Mouse (Mus musculus): Measurements from ENCODE around the gene Bcas3. TPM values are rescaled to one million over a fixed set of nuclear protein-coding genes. Genes with fewer than 3 reads are reported as not detected.

Gene Bcas3
- polyA plus RNA-seq, 1 experiment: 21.2 TPM

GRCm38 (mm10) chr11:85626846-85627245 is 273.9 kb downstream of the Bcas3 start:
- H3K4me3 ChIP-seq (ENCODE audit: insufficient read depth, low read depth, low read length): no peak overlapping the region
- no peaks in the 10 kb centered on the region; the same call in 1 of the 2 replicates for H3K4me1 ChIP-seq (ENCODE audit: control insufficient read depth, insufficient read depth, insufficient read length, low read length)
- H3K27ac ChIP-seq (replicated peaks; ENCODE audit: low read depth, low read length): no peak overlapping the region

GRCm38 (mm10) chr11:85627405-85627804 is 274.4 kb downstream of the Bcas3 start:
- no peak overlapping the region for H3K27ac ChIP-seq (replicated peaks; ENCODE audit: low read depth, low read length)
- no peaks in the 10 kb centered on the region; the same call in 1 of the 2 replicates for H3K4me1 ChIP-seq (ENCODE audit: control insufficient read depth, insufficient read depth, insufficient read length, low read length)
- no peak overlapping the region for H3K4me3 ChIP-seq (ENCODE audit: insufficient read depth, low read depth, low read length)

DNA sequence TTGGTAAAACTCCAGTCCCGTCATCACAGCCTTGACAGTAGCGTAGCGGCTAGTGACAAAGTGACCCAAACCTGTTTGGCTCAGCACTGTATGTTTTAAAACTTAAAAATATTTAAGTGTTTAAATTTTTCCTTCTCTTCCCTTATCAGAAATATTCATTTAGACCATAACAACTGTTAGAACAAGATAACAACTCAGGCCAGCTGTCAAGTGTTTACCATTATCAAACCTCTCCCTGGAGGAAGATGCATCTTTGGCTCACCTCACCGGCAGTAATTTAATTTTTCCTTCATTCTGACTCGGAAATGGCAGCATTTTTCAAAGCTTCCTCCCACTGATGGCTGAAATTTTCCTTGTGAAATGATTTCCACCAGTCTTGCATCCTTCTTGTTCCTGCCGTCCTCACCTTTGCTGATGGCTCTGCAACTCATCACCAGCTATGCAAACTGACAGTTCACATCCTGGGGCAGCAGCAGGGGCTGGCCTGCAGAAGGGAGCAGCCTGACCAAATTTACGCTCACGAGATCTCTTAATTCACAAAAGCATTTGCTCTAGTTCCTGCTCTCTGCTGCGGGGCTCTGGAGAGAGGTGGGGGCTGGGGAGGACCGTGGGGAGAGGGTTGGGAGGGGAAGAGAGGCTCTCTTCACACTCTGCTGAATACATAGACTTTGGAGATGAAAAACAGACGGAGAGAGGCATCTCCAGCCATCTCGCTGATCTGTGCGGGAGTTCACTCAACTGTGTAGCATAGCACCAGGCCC is 275.5 kb downstream of the Bcas3 start:
- Histone ChIP-seq H3K27ac (replicated peaks; ENCODE audit: low read depth, low read length) (no peak overlapping the region; the same call in 1 of the 2 replicates), H3K4me3 (ENCODE audit: insufficient read depth, low read depth, low read length) (no peak overlapping the region), H3K4me1 (ENCODE audit: control insufficient read depth, insufficient read depth, insufficient read length, low read length) (no peaks in the 10 kb centered on the region; the same call in 1 of the 2 replicates)

DNA sequence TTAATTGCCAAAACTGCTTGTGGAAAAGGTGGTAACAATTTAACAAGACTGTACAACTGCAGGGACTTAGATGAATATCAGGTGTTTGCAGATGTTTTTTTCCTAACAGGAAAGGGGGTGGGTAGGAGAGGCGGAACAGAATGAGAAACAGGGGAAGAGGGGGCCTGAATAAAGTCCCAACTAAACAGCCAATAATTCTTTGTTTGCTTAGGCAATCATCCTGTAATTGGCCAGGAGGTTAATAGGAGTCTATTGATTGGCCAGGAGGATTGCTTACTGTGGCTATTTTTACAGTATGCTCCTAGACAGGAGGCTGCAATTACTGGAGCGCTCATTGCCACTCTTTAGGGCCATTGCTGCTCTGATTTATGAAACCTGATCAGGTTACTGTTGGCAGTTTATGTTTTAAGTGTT is 279.6 kb downstream of the Bcas3 start:
- Histone ChIP-seq H3K4me3 (ENCODE audit: insufficient read depth, low read depth, low read length) (no peak overlapping the region), H3K27ac (replicated peaks; ENCODE audit: low read depth, low read length) (no peak overlapping the region), H3K4me1 (ENCODE audit: control insufficient read depth, insufficient read depth, insufficient read length, low read length) (no peaks in the 10 kb centered on the region; the same call in 1 of the 2 replicates)

DNA sequence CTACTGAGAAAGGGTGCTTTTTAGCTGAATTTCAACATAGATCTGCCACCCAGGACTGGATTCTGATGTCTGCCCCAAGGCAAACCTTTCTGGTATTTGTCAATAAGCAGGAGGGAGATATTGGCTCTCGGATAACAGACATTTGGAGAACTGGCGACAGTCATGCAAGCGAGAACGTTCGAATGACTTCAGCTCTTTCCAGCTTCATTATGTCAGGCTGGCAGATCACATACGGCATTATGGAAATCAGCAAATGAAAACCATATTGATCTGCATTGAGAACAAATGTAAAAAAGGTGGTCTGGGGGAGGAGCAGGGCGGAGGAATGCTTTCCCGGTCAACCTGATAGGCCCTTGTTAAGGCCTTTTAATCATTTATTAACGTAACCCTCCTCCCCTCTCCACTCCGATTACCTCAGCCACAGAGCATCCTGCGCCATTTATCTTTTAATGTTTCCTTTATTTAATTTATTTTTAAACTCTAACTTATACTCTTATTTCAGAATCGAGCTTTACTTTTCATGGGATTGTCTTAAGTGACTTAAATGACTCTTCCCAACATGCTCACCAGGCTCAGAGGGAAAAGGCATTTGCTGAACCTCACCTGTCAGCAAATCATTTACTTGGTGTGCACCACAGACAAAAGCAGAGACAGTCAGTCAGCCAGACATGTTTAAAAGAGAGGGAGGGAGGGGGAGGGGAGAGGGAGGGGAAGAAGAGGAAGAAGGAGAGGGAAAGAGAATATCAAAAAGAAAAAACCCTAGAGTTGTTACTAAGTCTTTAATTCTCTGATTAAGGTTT is 285.9 kb downstream of the Bcas3 start:
- no peak overlapping the region for H3K4me3 ChIP-seq (ENCODE audit: insufficient read depth, low read depth, low read length)
- H3K4me1 ChIP-seq (ENCODE audit: control insufficient read depth, insufficient read depth, insufficient read length, low read length): no peaks in the 10 kb centered on the region
- H3K27ac ChIP-seq (replicated peaks; ENCODE audit: low read depth, low read length): no peak overlapping the region

- Histone ChIP-seq H3K27ac (replicated peaks; ENCODE audit: low read depth, low read length) (no peak overlapping the region), H3K4me3 (ENCODE audit: insufficient read depth, low read depth, low read length) (no peak overlapping the region)
Observed at GRCm38 (mm10) chr11:85640659-85641058, 287.7 kb downstream of the Bcas3 start.

DNA sequence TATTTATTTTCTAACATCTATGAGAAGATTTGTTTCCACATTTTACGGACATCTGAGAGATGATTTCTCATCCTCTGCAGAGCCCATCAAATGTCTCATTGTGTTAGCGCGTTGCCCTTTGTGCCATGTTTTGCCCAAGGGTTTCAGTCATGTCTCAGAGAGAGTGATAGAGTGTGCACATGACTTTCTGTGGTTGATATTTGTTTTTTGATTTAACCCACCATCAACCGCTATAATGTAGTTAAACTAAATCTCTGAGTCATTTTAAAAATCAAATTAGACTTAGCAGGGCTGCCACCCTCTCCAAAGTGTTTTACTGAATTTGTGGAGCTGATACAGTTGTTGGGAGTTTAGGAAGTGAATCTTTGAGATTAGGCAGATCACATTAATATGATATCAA is 288.5 kb downstream of the Bcas3 start:
- H3K4me3 ChIP-seq (ENCODE audit: insufficient read depth, low read depth, low read length): no peak overlapping the region
- H3K4me1 ChIP-seq (ENCODE audit: control insufficient read depth, insufficient read depth, insufficient read length, low read length): no peaks in the 10 kb centered on the region
- no peak overlapping the region for H3K27ac ChIP-seq (replicated peaks; ENCODE audit: low read depth, low read length)

More at GRCm38 (mm10) chr11:85640659-85641058, 287.7 kb downstream of the Bcas3 start:
- no peaks in the 10 kb centered on the region for H3K4me1 ChIP-seq (ENCODE audit: control insufficient read depth, insufficient read depth, insufficient read length, low read length)

GRCm38 (mm10) chr11:85642591-85642990 is 289.6 kb downstream of the Bcas3 start:
- Histone ChIP-seq H3K27ac (replicated peaks; ENCODE audit: low read depth, low read length) (no peak overlapping the region), H3K4me3 (ENCODE audit: insufficient read depth, low read depth, low read length) (no peak overlapping the region), H3K4me1 (ENCODE audit: control insufficient read depth, insufficient read depth, insufficient read length, low read length) (no peaks in the 10 kb centered on the region)

DNA sequence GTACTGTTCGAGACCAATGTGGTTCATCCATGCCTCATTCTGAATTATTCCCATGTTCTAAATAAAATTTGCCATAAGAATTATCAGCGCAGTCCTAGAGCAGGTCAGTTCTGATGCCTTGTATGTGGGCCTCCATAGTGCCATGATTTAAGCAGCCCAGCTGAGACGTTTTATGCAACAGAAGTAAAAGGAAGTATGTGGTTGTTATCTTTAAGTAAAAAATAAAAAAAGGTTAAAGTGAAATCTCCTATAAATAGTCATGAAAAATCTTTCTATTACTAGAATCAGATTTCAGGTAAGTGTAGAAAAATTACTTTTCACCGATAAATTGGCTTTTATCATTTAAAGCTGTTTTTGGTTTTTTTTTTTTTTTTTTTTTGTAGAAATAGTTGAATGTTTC is 290.1 kb downstream of the Bcas3 start:
- H3K4me3 ChIP-seq (ENCODE audit: insufficient read depth, low read depth, low read length): no peak overlapping the region
- H3K27ac ChIP-seq (replicated peaks; ENCODE audit: low read depth, low read length): no peak overlapping the region
- no peaks in the 10 kb centered on the region for H3K4me1 ChIP-seq (ENCODE audit: control insufficient read depth, insufficient read depth, insufficient read length, low read length)

DNA sequence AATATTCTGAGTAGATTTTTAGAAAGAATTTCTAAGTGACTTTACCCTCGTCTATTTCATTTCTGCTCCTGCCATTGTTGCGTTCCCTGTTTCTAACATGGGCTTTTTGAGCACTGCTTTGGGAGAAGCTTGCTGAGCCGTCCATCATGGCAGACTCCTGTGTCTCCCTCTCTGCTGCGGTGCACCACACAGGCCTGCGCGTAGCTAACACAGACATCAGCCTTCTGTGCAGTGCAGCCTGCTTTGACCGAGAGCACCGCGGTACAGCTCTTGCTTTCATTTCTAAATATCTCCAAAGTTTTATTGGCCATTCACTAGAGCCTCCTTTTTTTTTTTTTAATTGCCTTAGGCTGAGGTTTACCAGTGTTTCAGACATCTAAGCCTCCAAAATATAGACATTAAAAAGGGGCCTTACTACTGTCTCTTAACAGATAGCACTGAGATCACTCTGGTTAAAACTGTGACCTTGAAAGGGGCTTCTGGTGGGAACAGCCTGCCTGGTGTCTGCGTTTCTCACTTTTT is 290.6 kb downstream of the Bcas3 start:
- Histone ChIP-seq H3K4me3 (ENCODE audit: insufficient read depth, low read depth, low read length) (no peak overlapping the region), H3K27ac (replicated peaks; ENCODE audit: low read depth, low read length) (no peak overlapping the region), H3K4me1 (ENCODE audit: control insufficient read depth, insufficient read depth, insufficient read length, low read length) (no peaks in the 10 kb centered on the region)

DNA sequence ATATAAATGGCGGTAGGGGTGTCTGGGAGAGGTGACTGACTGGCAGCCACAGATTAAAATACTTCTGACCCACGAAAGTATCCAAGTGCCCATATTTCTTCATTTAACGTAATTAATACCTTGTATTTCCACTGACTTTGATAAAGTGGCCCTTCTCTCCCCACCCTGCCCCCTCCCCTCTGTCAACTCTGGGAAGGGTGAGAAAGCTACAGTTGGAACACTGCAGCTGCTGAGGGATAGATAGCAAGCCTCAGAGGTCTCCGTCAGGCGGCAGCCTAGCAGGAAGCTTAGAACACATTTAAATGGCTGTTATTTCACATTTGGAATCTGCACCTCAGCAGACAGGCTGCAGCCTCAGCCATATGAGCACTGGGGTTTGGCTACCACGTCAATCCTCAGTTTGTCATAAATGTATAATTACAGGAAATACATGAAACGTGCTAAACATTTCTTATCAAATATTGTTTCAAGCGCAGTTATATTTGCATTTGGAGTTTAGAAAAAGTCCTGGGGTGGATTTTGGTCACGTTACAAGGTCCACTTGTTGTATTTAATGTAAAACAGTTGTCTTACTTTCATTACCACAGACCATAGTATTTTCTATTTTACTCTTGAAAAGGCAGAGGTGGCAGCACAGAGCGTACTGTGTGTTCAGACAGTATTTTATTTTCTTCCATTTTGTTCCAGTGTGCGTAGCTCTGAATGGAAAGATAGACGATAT is 291.2 kb downstream of the Bcas3 start:
- H3K27ac ChIP-seq (replicated peaks; ENCODE audit: low read depth, low read length): no peak overlapping the region
- H3K4me1 ChIP-seq (ENCODE audit: control insufficient read depth, insufficient read depth, insufficient read length, low read length): no peaks in the 10 kb centered on the region
- H3K4me3 ChIP-seq (ENCODE audit: insufficient read depth, low read depth, low read length): no peak overlapping the region

- Histone ChIP-seq H3K4me1 (ENCODE audit: control insufficient read depth, insufficient read depth, insufficient read length, low read length) (no peaks in the 10 kb centered on the region), H3K4me3 (ENCODE audit: insufficient read depth, low read depth, low read length) (no peak overlapping the region), H3K27ac (replicated peaks; ENCODE audit: low read depth, low read length) (no peak overlapping the region)
Observed at GRCm38 (mm10) chr11:85644748-85645060, 291.7 kb downstream of the Bcas3 start.

DNA sequence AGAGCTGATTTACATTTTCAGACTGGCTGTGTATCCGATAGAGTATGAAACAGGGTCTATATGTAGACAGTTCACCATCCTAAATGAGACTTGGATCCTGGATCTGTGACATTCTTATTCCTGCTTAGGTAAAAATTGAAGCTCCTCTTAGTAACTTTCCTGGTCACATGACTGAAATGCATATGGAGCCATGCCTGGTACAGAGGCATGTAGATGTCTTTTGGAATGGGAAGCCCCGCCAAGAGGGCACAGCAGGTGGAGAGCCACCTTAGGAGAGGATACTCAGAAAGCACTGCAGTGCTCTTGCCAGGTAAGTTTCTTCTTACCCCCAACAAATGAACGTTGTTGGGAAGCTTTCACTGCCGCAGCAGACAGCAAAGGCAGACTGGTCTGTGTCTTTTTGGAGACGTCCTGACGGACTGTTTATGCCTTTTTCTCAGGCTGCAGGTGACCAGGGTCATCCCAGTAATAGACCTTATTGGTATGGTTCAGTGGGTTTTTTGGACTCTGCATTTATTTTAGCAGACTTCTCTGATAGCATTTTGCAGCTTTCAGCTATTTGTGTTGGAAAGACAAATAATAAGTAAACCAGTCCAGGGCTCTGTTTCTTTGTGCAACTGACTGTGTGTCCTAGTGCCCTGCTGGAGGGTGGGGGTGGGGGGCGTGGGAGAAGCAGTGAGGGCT is 292.3 kb downstream of the Bcas3 start:
- no peak overlapping the region for H3K4me3 ChIP-seq (ENCODE audit: insufficient read depth, low read depth, low read length)
- no peak overlapping the region for H3K27ac ChIP-seq (replicated peaks; ENCODE audit: low read depth, low read length)

DNA sequence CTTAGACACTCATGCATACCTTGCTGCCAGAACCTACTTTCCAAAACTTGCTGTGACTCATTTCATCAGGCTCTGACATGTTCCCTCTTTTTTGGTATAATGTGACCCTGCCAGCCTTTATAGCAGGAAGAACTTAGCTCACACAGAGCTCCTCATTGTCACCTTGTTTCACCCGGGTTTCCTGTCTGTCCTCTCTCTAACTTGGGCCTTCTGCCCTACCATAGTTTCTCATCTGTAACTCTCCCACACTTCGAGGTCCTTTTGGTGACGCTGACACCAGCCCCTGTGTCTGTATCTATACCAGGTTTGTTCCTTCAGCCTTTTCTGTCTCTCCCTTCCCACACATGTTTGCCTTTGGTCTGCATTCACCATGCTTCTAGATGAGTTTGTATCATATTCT is 295.9 kb downstream of the Bcas3 start:
- no peaks in the 10 kb centered on the region for H3K4me1 ChIP-seq (ENCODE audit: control insufficient read depth, insufficient read depth, insufficient read length, low read length)
- no peak overlapping the region for H3K27ac ChIP-seq (replicated peaks; ENCODE audit: low read depth, low read length)
- H3K4me3 ChIP-seq (ENCODE audit: insufficient read depth, low read depth, low read length): no peak overlapping the region

More for the DNA sequence above, 292.3 kb downstream of the Bcas3 start:
- H3K4me1 ChIP-seq (ENCODE audit: control insufficient read depth, insufficient read depth, insufficient read length, low read length): no peaks in the 10 kb centered on the region

DNA sequence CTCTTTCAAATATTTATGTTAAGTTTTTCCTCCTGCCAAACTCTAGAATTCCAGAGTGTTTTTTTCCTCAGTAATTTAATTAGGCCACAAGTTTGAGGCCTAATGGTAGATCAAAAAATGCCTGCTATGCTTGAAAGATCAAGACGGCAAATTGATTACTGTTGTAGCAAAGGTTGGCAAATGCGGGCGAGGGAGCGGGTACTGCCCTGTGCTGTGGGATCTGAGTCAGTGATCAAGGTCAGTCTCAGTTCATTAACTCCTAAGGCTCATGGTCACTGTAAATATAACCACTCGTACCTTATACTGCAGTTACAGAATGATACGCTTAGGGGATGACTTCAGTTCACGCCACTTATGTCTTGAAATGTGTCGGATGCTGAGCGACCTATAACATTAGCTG is 296.4 kb downstream of the Bcas3 start:
- Histone ChIP-seq H3K27ac (replicated peaks; ENCODE audit: low read depth, low read length) (no peak overlapping the region), H3K4me3 (ENCODE audit: insufficient read depth, low read depth, low read length) (no peak overlapping the region), H3K4me1 (ENCODE audit: control insufficient read depth, insufficient read depth, insufficient read length, low read length) (no peaks in the 10 kb centered on the region)

All from brown adipose tissue, adult 24 weeks (tissue).